Mouse (Mus musculus) myocyte (in vitro differentiated cells): ENCODE measurements around the gene Plg. TPM values are rescaled to one million over a fixed set of nuclear protein-coding genes. Genes with fewer than 3 reads are reported as not detected.

Source experiments
- H3K27me3 ChIP-seq: one replicate; pipeline ENCODE4 v1.6.1; 2011; ENCODE audit not compliant: control insufficient read depth, insufficient read depth, insufficient read length
- H3K36me3 ChIP-seq: one replicate; pipeline ENCODE4 v1.6.1; 2011; ENCODE audit not compliant: control insufficient read depth, insufficient read depth
- H3K4me2 ChIP-seq: one replicate; pipeline ENCODE4 v1.6.1; 2011; ENCODE audit warnings: low read depth, control low read depth
- H3K4me3 ChIP-seq: one replicate; pipeline ENCODE4 v1.5.1; 2011; ENCODE audit warnings: mild to moderate bottlenecking, control low read depth, moderate library complexity
- H3K79me2 ChIP-seq: one replicate; pipeline ENCODE4 v1.6.1; 2011; ENCODE audit not compliant: control insufficient read depth, insufficient read depth
- H3ac ChIP-seq: one replicate; pipeline ENCODE4 v1.6.1; 2011; ENCODE audit not compliant: control insufficient read depth, insufficient read length
- CEBPB ChIP-seq: IDR thresholded peaks from 2 replicates; pipeline ENCODE4 v1.6.1; 2011; ENCODE audit warnings: mild to moderate bottlenecking, moderate library complexity; ENCODE audit not compliant: poor library complexity, insufficient read depth, severe bottlenecking
- E2F4 ChIP-seq: IDR thresholded peaks from one replicate; pipeline ENCODE4 v1.6.1; 2011; ENCODE audit warnings: mild to moderate bottlenecking, control low read depth, moderate library complexity; ENCODE audit not compliant: insufficient read depth
- MAX ChIP-seq: IDR thresholded peaks from one replicate; pipeline ENCODE4 v1.6.1; 2011; ENCODE audit warnings: low read depth, mild to moderate bottlenecking, control low read depth
- MYOD1 ChIP-seq, 3 experiments: IDR thresholded peaks; one replicate each; pipeline ENCODE4 v1.6.1; 2011; ENCODE audit warnings: control low read depth in 2 of 3, low read depth in 2 of 3, mild to moderate bottlenecking in 2 of 3, moderate library complexity in 1 of 3; ENCODE audit not compliant: insufficient read length in 2 of 3, control insufficient read depth in 1 of 3
- MYOG ChIP-seq, 3 experiments: IDR thresholded peaks; one replicate each; pipeline ENCODE4 v1.6.1; 2011; ENCODE audit warnings: control low read depth in 2 of 3, low read depth in 2 of 3, mild to moderate bottlenecking in 2 of 3; ENCODE audit not compliant: insufficient read length in 2 of 3, control insufficient read depth in 1 of 3, insufficient read depth in 1 of 3
- POLR2A ChIP-seq: IDR thresholded peaks from one replicate; pipeline ENCODE4 v1.6.1; 2011; ENCODE audit warnings: low read depth, mild to moderate bottlenecking, control low read depth, moderate library complexity; ENCODE audit not compliant: insufficient read length
- POLR2AphosphoS2 ChIP-seq: IDR thresholded peaks from one replicate; pipeline ENCODE4 v1.6.1; 2011; ENCODE audit warnings: low read depth, control low read depth; ENCODE audit not compliant: insufficient read length
- REST ChIP-seq: IDR thresholded peaks from one replicate; pipeline ENCODE4 v1.6.1; 2011; ENCODE audit warnings: mild to moderate bottlenecking, control low read depth, moderate library complexity; ENCODE audit not compliant: insufficient read depth, insufficient read length
- SRF ChIP-seq: IDR thresholded peaks from one replicate; pipeline ENCODE4 v1.6.1; 2011; ENCODE audit warnings: low read depth; ENCODE audit not compliant: control insufficient read depth, insufficient read length
- TCF12 ChIP-seq: IDR thresholded peaks from one replicate; pipeline ENCODE4 v1.6.1; 2011; ENCODE audit warnings: mild to moderate bottlenecking, control low read depth; ENCODE audit not compliant: poor library complexity, insufficient read depth, severe bottlenecking
- TCF3 ChIP-seq: IDR thresholded peaks from one replicate; pipeline ENCODE4 v1.6.1; 2011; ENCODE audit warnings: low read depth, control low read depth; ENCODE audit not compliant: insufficient read length
- USF1 ChIP-seq: IDR thresholded peaks from one replicate; pipeline ENCODE4 v1.6.1; 2011; ENCODE audit warnings: low read depth, mild to moderate bottlenecking, control low read depth, moderate library complexity
- polyA plus RNA-seq: library from polyadenylated mRNA; unstranded; fragments of >200 nt; fragmentation: generic; extraction: Trizol; gene quantifications from one replicate; pipeline ENCODE4 v1.2.1, GENCODE M21; 2012; ENCODE audit warnings: missing spikeins

Gene Plg
- polyA plus RNA-seq, 1 experiment = not detected

DNA sequence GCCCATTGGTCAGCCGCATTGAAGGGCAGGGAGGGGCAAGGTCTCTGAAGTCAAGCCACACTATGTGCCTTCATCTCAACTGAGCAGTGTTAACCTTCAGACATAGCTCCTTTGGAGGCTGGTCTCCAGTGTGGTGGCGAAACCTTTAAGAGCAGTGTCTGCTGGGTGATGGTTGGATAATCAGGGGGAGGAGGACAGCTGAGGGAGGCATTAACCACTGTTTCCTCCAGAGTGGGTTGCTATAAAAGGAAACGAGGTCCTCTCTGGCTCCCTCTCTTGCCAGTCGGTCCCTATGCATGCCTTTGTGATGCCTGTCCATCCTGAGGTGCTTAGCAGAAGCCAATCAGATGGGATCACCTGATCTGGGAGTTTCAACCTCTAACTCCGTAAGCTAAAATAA, 90.3 kb downstream of the Plg start:
- Histone ChIP-seq H3ac (no peak overlapping the region), H3K79me2 (no peaks in the 10 kb centered on the region), H3K4me3 (no peak overlapping the region), H3K27me3 (peaks cover 16% of the 10 kb centered on the region), H3K36me3 (no peaks in the 10 kb centered on the region), H3K4me2 (no peak overlapping the region)
- TF ChIP-seq POLR2A = no peak
- TF ChIP-seq SRF = no peak
- TF ChIP-seq CEBPB = no peak
- TF ChIP-seq USF1 = no peak
- no peak for TF ChIP-seq MYOD1 (IDR thresholded peaks at IDR 0.05; ENCODE audit: control insufficient read depth in 1 of 3, insufficient read length in 2 of 3, low read depth in 2 of 3)
- no peak for TF ChIP-seq TCF12
- TF ChIP-seq MAX = no peak
- TF ChIP-seq E2F4 = no peak
- no peak for TF ChIP-seq REST
- no peak for TF ChIP-seq TCF3
- TF ChIP-seq MYOG (IDR thresholded peaks at IDR 0.05; ENCODE audit: control insufficient read depth in 1 of 3, insufficient read depth in 1 of 3, insufficient read length in 2 of 3, low read depth in 2 of 3) = no peak
- no peak for TF ChIP-seq POLR2AphosphoS2

Other genes with a start within 250 kb of the Plg start
- 19.6 TPM for gene Map3k4, start 59.8 kb upstream of the Plg start, polyA plus RNA-seq
- not detected for gene Slc22a3, start 129.1 kb downstream of the Plg start, polyA plus RNA-seq
- not detected for gene Slc22a2, start 205.5 kb downstream of the Plg start, polyA plus RNA-seq